Mouse (Mus musculus) heart, embryonic 16.5 days (tissue): ENCODE data around the gene Gm26620. TPM values are rescaled to one million over a fixed set of nuclear protein-coding genes. Genes with fewer than 3 reads are reported as not detected.

Source experiments
- ATAC-seq: fragments of 200-750 bp; cut with Nextera tagmentation; replicated peaks from 2 replicates; pipeline ENCODE4 v1.8.0; 2017; ENCODE audit warnings: moderate number of reproducible peaks; ENCODE audit not compliant: insufficient read depth, low FRiP score; ENCODE audit errors: extremely low read depth
- H3K27ac ChIP-seq: fragments of 300-500 bp; sonication (generic); 2 replicates; pipeline ENCODE4 v1.5.1; 2014; ENCODE audit warnings: mild to moderate bottlenecking, low read length, control low read depth, moderate library complexity
- H3K27me3 ChIP-seq: fragments of 300-500 bp; sonication (generic); 2 replicates; pipeline ENCODE4 v1.6.1; 2014; ENCODE audit warnings: low read length, mixed read lengths; ENCODE audit not compliant: control insufficient read depth, insufficient read depth
- H3K36me3 ChIP-seq: fragments of 300-500 bp; sonication (generic); 2 replicates; pipeline ENCODE4 v1.6.1; 2014; ENCODE audit not compliant: control insufficient read depth, insufficient read depth
- H3K4me1 ChIP-seq: fragments of 300-500 bp; sonication (generic); 2 replicates; pipeline ENCODE4 v1.6.1; 2014; ENCODE audit warnings: low read length, mixed read lengths; ENCODE audit not compliant: control insufficient read depth, insufficient read depth
- H3K4me2 ChIP-seq: fragments of 300-500 bp; sonication (generic); 2 replicates; pipeline ENCODE4 v1.6.1; 2014; ENCODE audit warnings: low read depth, mild to moderate bottlenecking, control low read depth, low read length
- H3K4me3 ChIP-seq: fragments of 300-500 bp; sonication (generic); 2 replicates; pipeline ENCODE4 v1.5.1; 2014; ENCODE audit warnings: mild to moderate bottlenecking, control low read depth, low read length
- H3K9ac ChIP-seq: fragments of 300-500 bp; sonication (generic); 2 replicates; pipeline ENCODE4 v1.6.1; 2014; ENCODE audit warnings: low read length, control low read depth
- H3K9me3 ChIP-seq: fragments of 300-500 bp; sonication (generic); replicated peaks from 2 replicates; pipeline ENCODE4 v1.6.1; 2016; ENCODE audit warnings: low read length; ENCODE audit not compliant: control insufficient read depth
- WGBS: fragments of 180-500 bp; shearing (Covaris S2); extraction: QIAGEN DNeasy Blood & Tissue Kit; methylation state at CpG from one replicate; pipeline ENCODE4 v1.1.7; 2014; 5-methylcytosine and 5-hydroxymethylcytosine counted together
- polyA plus RNA-seq: library from polyadenylated mRNA; unstranded; fragments of >200 nt; fragmentation: Nextera tagmentation; extraction: Ambion mirVana; gene quantifications from 2 replicates; pipeline ENCODE4 v1.2.1, GENCODE M21; 2015

Gm26620 gene
- polyA plus RNA-seq, 1 experiment from 2014 or later: 0.53 TPM

DNA sequence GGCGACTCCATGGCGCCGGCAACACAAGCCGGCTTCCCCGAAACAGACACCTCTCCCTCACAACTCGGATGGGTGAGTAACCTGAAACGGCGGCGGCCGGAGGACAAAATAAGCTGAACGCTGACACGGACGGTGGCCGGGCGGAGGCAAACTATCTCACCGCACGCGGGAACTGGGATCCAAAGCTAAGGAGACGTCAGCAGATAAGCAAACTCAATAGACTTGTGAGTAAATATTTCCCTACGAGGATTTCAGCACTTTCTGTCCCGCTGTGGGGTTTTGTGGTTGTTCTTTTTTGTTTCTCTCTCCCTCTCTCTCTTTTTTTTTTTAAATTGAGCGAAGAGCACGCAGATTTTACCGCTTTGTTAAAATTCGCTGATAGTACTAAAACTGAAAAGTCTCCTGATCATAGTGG is 17.2 kb upstream of the Gm26620 start, which contains the start of gene Atf6:
Gene Atf6, minus strand, starts transcription at position 81 of the 415 bp plus-strand sequence.
- 0 out of 2 replicates have a peak, but pooled peaks cover 2% of the 10 kb centered on the region for H3K36me3 ChIP-seq
- peak; percentile 63 for ATAC-seq
- peaks cover 17% of the 10 kb centered on the region for H3K4me1 ChIP-seq
- peak within 1 kb of the TSS; percentile 64 for H3K27ac ChIP-seq
- H3K4me3 ChIP-seq: peak within 1 kb of the TSS; percentile 82
- no peaks in the 10 kb centered on the region for H3K27me3 ChIP-seq
- under 1% methylated on average over 25 of the region's 25 CpGs for WGBS
- H3K4me2 ChIP-seq: peak within 1 kb of the TSS; percentile 76
- H3K9me3 ChIP-seq: no peaks in the 10 kb centered on the region
- H3K9ac ChIP-seq: peak within 1 kb of the TSS; percentile 86

DNA sequence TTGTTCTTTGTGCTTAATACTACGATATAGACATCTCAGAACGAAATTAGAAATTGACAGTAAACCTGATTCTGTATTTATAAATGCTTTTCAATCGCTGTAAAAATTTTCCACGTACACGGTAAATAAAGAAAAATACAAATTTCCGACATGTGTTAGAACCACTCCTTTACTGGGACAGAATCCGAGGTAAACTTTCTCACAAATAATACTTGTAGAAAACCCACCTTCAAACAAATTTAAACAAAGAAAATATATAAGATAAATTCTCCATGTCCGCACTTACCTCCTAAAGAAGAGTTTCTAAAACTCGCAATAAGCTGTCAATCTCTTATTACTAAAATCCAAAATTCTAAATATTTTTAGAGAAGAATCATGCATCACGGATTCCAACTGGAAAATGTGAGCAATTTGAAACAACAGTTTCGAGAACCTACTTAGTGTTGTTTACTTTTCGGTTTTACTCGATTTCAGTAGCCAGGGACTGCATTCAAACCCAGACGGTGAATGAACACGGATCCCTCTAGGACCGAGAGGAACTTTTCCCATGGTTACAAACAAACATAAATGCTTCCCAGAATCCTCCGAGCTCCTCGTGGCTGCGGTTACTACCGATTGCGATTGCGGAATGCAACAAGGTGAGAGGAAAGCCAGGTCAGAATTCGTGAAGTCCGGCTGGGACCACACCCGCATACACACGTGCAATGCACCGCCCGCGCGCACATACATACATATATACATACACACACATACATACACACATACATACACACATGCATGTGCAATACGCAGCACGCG is 16.6 kb upstream of the Gm26620 start:
- H3K4me3 ChIP-seq: peak overlapping the region; percentile 82
- H3K27me3 ChIP-seq: no peaks in the 10 kb centered on the region

DNA sequence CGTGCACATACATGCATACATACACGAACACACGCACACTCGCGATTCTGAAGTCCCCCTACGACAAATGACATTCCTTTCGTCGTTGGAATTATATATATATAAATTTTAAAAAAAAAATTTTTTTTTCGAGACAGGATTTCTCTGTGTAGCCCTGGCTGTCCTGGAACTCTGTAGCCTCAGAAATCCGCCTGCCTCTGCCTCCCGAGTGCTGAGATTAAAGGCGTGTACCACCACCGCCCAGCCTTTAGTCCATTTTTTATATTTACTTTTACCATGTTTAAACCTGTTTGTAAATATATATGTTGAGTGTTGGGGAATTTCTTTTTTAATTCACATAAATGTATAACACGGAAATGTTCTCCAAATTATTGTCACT is 16.0 kb upstream of the Gm26620 start:
- no peaks in the 10 kb centered on the region for H3K9me3 ChIP-seq
- H3K27ac ChIP-seq: no peak overlapping the region
- peaks cover 4% of the 10 kb centered on the region; the same call in 1 of the 2 replicates for H3K36me3 ChIP-seq
- H3K4me3 ChIP-seq: peak overlapping the region; percentile 82
- H3K9ac ChIP-seq: peak overlapping the region; percentile 86
- H3K4me1 ChIP-seq: peaks cover 17% of the 10 kb centered on the region
- peak overlapping the region; percentile 76 for H3K4me2 ChIP-seq
- WGBS: 14% methylated on average over 14 of the region's 14 CpGs
- ATAC-seq: no peak
- H3K27me3 ChIP-seq: no peaks in the 10 kb centered on the region

More for the DNA sequence above, 16.6 kb upstream of the Gm26620 start:
- H3K4me1 ChIP-seq: peaks cover 17% of the 10 kb centered on the region
- H3K9me3 ChIP-seq: no peaks in the 10 kb centered on the region
- peaks cover 2% of the 10 kb centered on the region; the same call in 1 of the 2 replicates for H3K36me3 ChIP-seq
- under 1% methylated on average over 33 of the region's 33 CpGs for WGBS
- ATAC-seq: peak; percentile 81
- H3K4me2 ChIP-seq: peak overlapping the region; percentile 76
- peak overlapping the region; percentile 86 for H3K9ac ChIP-seq
- H3K27ac ChIP-seq: peak overlapping the region; percentile 64

- Histone ChIP-seq H3K27me3 (no peaks in the 10 kb centered on the region), H3K4me3 (no peak overlapping the region), H3K9ac (no peak overlapping the region), H3K4me2 (no peak overlapping the region), H3K36me3 (peaks cover 9% of the 10 kb centered on the region; the same call in 1 of the 2 replicates), H3K9me3 (no peaks in the 10 kb centered on the region), H3K27ac (no peak overlapping the region), H3K4me1 (peaks cover 7% of the 10 kb centered on the region)
- ATAC-seq: no peak
- 89% methylated on average over 6 of the region's 6 CpGs for WGBS
Measured at GRCm38 (mm10) chr1:170871402-170871801, 13.5 kb upstream of the Gm26620 start.

- Histone ChIP-seq H3K9me3 (no peaks in the 10 kb centered on the region), H3K36me3 (peaks cover 9% of the 10 kb centered on the region; the same call in 1 of the 2 replicates), H3K9ac (no peak overlapping the region), H3K27ac (no peak overlapping the region), H3K4me1 (peaks cover 3% of the 10 kb centered on the region), H3K4me2 (no peak overlapping the region), H3K4me3 (no peak overlapping the region), H3K27me3 (no peaks in the 10 kb centered on the region)
- no peak for ATAC-seq
- 92% methylated on average over 2 of the region's 2 CpGs for WGBS
Measured at GRCm38 (mm10) chr1:170871961-170872360, 12.9 kb upstream of the Gm26620 start.

- no peaks in the 10 kb centered on the region for H3K9me3 ChIP-seq
- 89% methylated on average over 3 of the region's 3 CpGs for WGBS
- no peaks in the 10 kb centered on the region for H3K27me3 ChIP-seq
- no peak overlapping the region for H3K9ac ChIP-seq
- H3K4me3 ChIP-seq: no peak overlapping the region
- no peaks in the 10 kb centered on the region for H3K4me1 ChIP-seq
- no peak overlapping the region for H3K4me2 ChIP-seq
- H3K36me3 ChIP-seq: peaks cover 23% of the 10 kb centered on the region
- no peak for ATAC-seq
- H3K27ac ChIP-seq: no peak overlapping the region
Measured at GRCm38 (mm10) chr1:170875676-170876075, 9.2 kb upstream of the Gm26620 start.

DNA sequence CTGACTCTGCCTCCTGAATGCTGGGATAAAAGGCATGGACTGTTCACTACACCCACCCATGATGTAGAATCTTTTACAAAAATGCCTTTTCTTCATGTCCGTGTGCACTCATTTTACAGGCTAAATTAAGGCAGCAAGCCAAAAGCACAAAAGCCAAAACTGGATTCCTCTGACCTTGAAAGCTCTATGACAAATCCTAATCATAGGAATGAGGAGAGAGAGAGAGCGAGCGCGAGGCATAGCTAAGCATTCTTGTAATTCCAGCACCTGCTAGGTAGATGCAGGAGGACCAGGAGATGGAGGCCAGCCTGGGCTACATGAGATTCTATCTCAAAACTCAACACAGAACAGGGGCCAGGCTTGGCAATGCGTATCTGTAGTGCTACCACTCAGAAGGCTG is 8.0 kb upstream of the Gm26620 start:
- peaks cover 24% of the 10 kb centered on the region for H3K36me3 ChIP-seq
- 76% methylated on average over 5 of the region's 5 CpGs for WGBS
- ATAC-seq: no peak
- no peak overlapping the region for H3K4me2 ChIP-seq
- no peaks in the 10 kb centered on the region for H3K27me3 ChIP-seq
- H3K27ac ChIP-seq: no peak overlapping the region
- no peak overlapping the region for H3K9ac ChIP-seq
- H3K4me1 ChIP-seq: no peaks in the 10 kb centered on the region
- no peak overlapping the region for H3K4me3 ChIP-seq
- no peaks in the 10 kb centered on the region for H3K9me3 ChIP-seq

- no peak for ATAC-seq
- no peak overlapping the region for H3K4me3 ChIP-seq
- H3K9ac ChIP-seq: no peak overlapping the region
- 72% methylated on average over 5 of the region's 5 CpGs for WGBS
- peaks cover 13% of the 10 kb centered on the region for H3K4me1 ChIP-seq
- H3K36me3 ChIP-seq: peaks cover 15% of the 10 kb centered on the region
- H3K27ac ChIP-seq: no peak overlapping the region
- no peaks in the 10 kb centered on the region for H3K27me3 ChIP-seq
- no peaks in the 10 kb centered on the region for H3K9me3 ChIP-seq
- no peak overlapping the region for H3K4me2 ChIP-seq
Measured at GRCm38 (mm10) chr1:170882915-170883485, 1.9 kb upstream of the Gm26620 start.

GRCm38 (mm10) chr1:170884390-170884789 is 475 bp upstream of the Gm26620 start:
- WGBS: 19% methylated on average over 8 of the region's 8 CpGs
- ATAC-seq: no peak
- Histone ChIP-seq H3K27ac (no peak overlapping the region), H3K4me1 (peaks cover 13% of the 10 kb centered on the region), H3K9ac (peak overlapping the region; percentile 91), H3K4me2 (peak overlapping the region; percentile 84), H3K27me3 (no peaks in the 10 kb centered on the region), H3K4me3 (peak overlapping the region; percentile 86), H3K9me3 (no peaks in the 10 kb centered on the region), H3K36me3 (peaks cover 10% of the 10 kb centered on the region)
